Mouse (Mus musculus) thymus, adult 18-20 months (tissue): ENCODE results near the gene Pidd1.

Experiments
- DNase-seq, 2 experiments: peaks; one replicate each; pipeline ENCODE4 v3.0.0; 2022; ENCODE audit warnings: mixed read lengths in 2 of 2

The Pidd1 gene

GRCm38 (mm10) chr7:141472226-141472625, 28.4 kb upstream of the Pidd1 start:
- no peak for DNase-seq

GRCm38 (mm10) chr7:141471236-141471635, 27.4 kb upstream of the Pidd1 start:
- no peak for DNase-seq

- no peak for DNase-seq
Measured at GRCm38 (mm10) chr7:141470637-141470944, 26.8 kb upstream of the Pidd1 start.

- no peak for DNase-seq
Measured at GRCm38 (mm10) chr7:141469901-141470636, 26.2 kb upstream of the Pidd1 start.

- no peak for DNase-seq
Measured at GRCm38 (mm10) chr7:141469352-141469751, 25.5 kb upstream of the Pidd1 start.

- peak; percentile 33 to 50 for DNase-seq
Measured at GRCm38 (mm10) chr7:141468522-141469211, 24.8 kb upstream of the Pidd1 start.

GRCm38 (mm10) chr7:141468164-141468521, 24.3 kb upstream of the Pidd1 start:
- DNase-seq, result no peak

GRCm38 (mm10) chr7:141467230-141468030, 23.6 kb upstream of the Pidd1 start, which contains the start of gene Cd151:
TSS of gene Cd151 (plus strand) at chr7:141467392.
- DNase-seq, result peak; percentile 68 to 72

- DNase-seq, result no peak
Measured at GRCm38 (mm10) chr7:141466607-141467148, 22.9 kb upstream of the Pidd1 start.

GRCm38 (mm10) chr7:141466045-141466394, 22.2 kb upstream of the Pidd1 start:
- no peak for DNase-seq

- DNase-seq, result no peak
Measured at GRCm38 (mm10) chr7:141465388-141466044, 21.7 kb upstream of the Pidd1 start.

GRCm38 (mm10) chr7:141464603-141465201, 20.9 kb upstream of the Pidd1 start:
- DNase-seq, result no peak

- no peak for DNase-seq
Measured at GRCm38 (mm10) chr7:141463824-141464602, 20.2 kb upstream of the Pidd1 start.

- no peak for DNase-seq
Measured at GRCm38 (mm10) chr7:141462333-141462821, 18.6 kb upstream of the Pidd1 start.

- DNase-seq, result no peak
Measured at GRCm38 (mm10) chr7:141461521-141462332, 17.9 kb upstream of the Pidd1 start.

GRCm38 (mm10) chr7:141460391-141461113, 16.7 kb upstream of the Pidd1 start, which contains the start of gene Cracr2b:
TSS of gene Cracr2b (plus strand) at chr7:141461094.
- no peak for DNase-seq

GRCm38 (mm10) chr7:141460001-141460390, 16.2 kb upstream of the Pidd1 start:
- DNase-seq, result no peak

GRCm38 (mm10) chr7:141459301-141459711, 15.5 kb upstream of the Pidd1 start:
- DNase-seq, result no peak

GRCm38 (mm10) chr7:141458661-141459060, 14.8 kb upstream of the Pidd1 start:
- no peak for DNase-seq
